Mouse (Mus musculus) left cerebral cortex, postnatal 4 days (tissue): ENCODE results near the gene Neb. TPM values are rescaled to one million over a fixed set of nuclear protein-coding genes. Genes with fewer than 3 reads are reported as not detected.
A peak's percentile ranks its signal among the peaks of the same experiment; 100 is the strongest.

Experiments used
- DNase-seq: peaks from one replicate; pipeline ENCODE4 v3.0.0-alpha.2; 2022
- intact Hi-C: fragments of 180-260 bp; cut with DNase I; formaldehyde crosslinking; loops from one replicate; pipeline ENCODE4 v1.15.1; 2025
- total RNA-seq, 2 experiments: library from RNA; stranded (reverse); gene quantifications; 2 replicates each; pipeline ENCODE4 v1.2.3; 2021

Neb gene
- total RNA-seq, 2 experiments from 2014 or later: 3.8 to 4.8 TPM

DNA sequence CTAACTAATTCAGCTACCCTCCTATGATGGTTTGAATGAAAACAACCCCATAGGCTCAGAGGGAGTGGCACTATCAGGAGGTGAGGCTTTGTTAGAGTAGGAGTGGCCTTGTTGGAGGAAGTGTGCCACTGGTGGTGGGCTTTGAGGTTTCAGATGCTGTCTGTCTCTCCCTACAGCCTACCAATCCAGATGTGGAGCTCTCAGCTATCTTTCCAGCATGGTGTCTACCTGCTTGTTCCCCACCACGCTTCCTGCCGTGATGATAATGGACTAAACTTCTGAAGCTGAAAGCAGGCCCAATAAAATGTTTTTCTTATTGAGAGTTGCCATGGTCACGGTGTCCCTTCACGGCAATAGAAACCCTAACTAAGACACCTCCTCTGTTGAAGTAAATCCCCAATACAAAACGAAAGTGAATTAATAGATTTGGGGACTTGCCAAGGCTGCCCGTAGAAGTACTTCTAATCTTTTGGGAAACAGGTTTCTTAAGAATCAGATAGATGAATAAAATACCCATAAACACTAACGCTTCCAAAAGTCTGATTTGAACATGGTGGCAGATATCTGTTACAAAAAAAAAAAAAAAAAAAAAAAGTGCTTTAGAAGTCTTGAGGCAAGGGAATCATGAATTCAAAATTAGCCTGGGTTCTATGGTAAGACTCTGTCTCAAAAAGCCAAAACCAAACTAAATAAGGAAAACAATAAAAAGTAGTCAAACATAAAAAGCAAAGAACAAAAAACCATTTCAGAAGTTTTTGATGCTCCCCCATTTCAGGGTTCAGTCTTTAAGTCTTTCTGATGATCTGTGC lies 63.1 kb downstream of the Neb start:
- intact Hi-C loops: no loop called here
- DNase-seq: no peak

DNA sequence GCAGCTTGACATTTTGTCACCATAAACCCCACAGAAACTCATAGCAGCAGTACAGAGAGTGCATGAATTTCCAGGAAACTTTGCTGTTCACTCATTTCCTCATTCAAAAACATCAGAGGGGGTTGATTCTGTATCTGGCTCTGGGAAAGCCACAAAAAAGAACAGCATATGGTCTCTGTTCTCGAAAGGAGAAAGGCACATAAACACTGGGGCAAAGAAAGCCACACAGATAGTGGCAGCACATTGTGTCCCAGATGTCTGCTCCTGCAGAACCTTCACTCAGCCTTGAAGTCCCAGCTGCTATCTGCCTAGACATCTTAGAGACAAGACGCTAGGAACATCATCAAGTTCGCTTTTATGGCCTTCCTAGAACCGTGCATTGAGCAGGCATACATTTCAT lies 67.5 kb downstream of the Neb start:
- DNase-seq: no peak
- intact Hi-C loops: no loop called here

DNA sequence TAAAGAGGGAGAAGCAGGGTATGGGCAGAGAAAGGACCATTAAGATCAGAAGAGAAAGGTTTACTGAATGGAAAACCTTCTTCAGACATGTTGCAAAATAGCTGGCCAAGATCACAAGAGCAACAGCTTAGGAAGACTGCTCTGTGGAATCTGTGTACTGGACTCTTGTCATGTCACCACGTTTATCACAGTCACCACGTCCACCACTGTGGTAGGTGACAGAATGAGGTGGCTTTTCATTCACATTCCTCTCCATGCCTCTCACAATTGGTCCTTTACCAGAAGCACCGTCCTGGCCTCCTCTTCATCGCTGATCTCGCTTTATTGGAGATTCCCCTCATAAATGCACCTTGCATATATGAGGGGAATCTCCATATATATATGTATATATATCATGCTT lies 71.6 kb downstream of the Neb start:
- no peak for DNase-seq
- intact Hi-C loops: no loop called here

DNA sequence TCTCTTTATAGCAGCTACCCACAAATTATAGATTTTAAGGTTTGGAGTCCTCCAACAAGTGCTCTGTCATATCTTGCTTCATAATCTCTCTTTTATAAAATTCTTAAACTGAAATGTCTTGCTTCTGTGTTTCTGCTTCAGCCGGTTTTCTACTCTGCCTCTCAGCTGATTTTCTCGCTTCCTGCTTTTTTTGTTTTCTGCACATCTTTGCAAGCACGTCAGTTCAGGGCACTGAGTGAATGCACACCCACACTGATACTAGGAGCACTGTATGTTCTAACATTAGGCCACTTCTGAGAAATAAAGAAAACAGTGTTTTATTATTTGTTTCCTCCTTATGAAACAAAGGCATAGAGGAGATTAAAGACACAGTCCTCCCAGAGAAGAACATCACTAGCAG lies 73.7 kb downstream of the Neb start:
- intact Hi-C loops: no loop called here
- no peak for DNase-seq

DNA sequence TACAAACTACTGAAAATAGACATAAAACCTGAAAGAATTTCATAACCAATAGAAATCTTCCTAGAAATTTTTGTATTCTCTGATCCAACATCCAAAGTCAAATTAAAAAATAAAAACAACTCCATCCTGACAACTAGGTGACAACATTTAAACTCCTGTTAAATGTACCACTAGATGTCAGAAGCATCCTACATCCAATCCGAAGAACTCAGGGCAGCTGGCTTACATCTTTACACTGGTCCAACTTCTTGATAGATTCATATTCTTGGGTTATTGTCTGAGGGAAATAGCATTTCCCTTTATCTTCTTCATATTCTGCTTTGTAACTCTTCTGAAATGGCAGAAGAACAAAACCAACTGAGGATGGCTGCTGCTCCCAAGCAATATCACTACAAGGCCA lies 74.9 kb downstream of the Neb start:
- intact Hi-C loops: no loop called here
- no peak for DNase-seq

DNA sequence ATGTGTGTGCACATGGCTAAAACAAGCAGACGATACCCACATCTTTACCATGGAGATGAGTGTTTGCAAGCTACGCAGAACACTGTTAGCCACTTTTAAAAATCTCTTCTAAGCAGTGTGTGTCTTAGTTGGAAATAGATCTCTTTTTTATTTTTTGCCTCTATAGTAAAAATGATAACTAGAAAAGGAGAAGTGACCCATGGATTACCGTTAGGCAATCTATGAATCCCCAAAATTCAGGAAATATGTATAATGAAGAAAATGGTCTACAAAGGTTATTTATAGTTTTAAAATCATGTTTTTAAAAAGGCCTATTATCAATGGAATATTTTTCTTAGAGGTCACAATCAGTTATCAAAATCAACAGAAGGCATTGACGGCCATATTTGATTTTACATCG lies 80.3 kb downstream of the Neb start:
- intact Hi-C loops: no loop called here
- no peak for DNase-seq

DNA sequence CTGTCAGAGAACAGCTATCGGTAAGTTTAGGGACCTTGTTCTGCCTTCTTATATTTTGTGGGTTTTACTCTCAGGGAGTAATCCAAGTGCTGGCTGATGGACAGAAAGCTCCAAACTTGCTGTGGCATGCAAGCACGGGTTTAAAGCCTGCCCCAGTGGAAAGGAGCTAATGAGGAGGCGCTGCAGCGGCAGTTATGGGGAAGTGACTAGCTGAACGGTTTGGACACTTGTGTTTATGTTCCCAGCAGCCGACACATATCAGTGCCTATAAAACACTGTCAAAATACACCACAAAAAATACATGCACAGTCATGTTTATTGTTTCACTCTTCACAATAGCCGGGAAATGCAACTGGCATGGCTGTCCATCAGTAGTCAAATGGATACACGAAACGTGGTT lies 81.5 kb downstream of the Neb start:
- no peak for DNase-seq
- intact Hi-C loops: no loop called here

DNA sequence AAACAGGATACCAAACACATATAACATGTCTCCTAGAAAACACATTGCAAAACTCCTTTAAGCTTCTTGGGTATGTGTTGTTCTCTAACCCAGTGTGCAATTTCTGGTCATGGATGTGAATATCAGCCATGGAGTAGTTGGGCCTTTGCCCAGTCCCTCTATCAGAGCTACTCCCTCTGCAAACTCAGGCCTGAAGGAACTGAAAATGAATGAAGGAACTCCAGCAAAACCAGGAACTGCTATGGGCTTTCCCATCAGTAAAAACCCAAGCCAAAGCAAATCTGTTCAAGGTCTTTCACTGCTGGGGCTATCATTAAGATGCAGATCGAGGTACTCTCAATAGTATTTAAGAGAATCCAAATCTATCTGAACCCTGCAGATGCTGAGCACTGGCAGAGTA lies 90.8 kb downstream of the Neb start:
- intact Hi-C loops: no loop called here
- DNase-seq: no peak

DNA sequence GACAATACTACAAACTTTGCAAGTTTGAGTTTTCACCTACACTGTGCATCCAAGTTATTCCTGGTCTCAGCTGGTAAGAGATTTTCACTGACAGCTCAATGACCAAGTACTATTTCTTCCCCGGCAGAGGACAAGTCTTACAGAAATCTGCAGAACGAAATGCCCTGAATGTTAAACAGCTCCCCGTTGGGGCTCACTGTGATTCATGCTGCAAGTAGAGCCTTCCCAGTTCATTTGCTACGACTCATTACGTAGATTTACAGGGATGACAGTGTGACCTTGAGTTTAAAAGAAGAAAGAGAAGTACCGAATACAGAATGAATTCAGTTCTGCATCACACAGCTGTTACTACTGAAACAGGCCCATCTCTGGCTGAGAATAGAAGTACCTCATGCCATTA lies 91.9 kb downstream of the Neb start:
- no peak for DNase-seq
- intact Hi-C loops: no loop called here

DNA sequence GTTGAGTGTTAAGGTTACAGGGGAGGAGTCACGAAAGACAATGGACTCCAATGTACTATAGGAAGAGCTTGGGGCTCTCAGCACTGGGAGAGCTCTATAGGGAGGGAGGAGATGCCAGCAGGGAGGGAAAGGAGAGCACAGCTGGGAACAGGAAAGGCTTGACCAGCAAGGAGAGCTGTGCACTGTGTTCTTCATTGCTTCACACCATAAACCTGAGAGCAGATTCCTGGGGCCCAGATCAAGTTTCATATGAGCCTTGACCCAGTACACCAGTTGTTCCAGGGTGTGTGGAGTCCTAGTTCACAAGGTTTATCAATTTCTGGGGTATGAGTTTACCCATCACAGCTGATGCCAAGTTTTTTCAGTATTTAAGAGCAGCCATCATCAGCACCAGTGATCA lies 106.1 kb downstream of the Neb start:
- intact Hi-C loops: no loop called here
- DNase-seq: no peak

DNA sequence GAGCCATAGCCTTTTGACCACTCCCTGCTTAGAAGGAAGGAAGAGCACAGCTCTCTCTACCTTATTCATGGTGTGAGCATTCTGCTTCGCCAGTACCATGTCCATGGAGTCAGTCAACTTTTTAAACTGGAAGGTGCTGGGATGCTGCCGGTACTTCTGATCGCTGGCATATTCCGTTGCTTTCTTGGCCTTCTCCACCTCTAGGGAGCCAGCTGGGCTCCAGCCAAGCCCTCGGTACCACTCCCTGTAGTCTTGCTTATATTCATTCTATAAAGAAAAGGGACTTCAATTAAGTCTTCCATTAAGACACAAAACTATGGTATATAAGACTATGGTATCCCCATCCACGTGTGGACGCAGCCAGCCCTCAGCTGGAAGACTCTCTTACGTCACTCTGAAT lies 107.4 kb downstream of the Neb start:
- no peak for DNase-seq
- intact Hi-C loops: no loop called here

DNA sequence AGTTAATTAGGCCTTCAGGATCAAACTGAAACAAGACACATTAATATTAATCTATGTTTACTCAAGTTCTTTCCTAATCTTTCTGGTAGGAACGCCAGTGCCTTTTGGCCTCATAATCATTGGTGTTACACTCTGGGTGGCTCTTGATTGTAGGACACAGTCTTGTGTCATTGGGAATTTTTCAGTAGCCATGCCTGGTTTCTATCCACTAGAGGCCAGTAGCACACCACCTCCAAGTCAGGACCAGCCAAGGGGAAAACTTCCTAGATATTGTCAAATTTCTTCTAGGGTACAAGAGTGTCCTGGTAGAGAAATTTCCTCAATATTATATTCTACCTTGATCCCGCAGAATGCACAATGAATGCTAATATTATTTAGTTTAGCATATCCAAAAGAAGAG lies 116.1 kb downstream of the Neb start:
- intact Hi-C loops: loop anchor here (5.0 to 10.0 kb wide), 2 partner anchors 153 to 330 kb away; no protein-coding TSS in a partner anchor
- peak; percentile 18 for DNase-seq

DNA sequence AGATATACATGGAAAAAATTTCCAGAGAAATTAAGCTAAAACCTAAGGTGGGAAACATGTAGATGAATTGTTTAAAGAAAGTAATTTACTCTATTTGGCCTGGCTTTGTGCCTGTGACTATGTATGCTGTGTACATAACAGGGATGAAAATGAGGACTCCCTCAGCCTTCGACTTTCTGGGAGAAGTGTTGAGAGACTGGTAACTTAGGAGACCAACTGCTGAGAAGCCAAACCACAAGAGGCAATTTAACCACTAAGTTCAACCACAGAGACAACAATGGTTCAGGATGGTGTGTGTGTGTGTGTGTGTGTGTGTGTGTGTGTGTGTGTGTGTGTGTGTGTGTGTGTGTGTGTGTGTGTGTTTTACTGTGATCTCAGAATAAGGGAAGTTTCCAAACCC lies 126.2 kb downstream of the Neb start:
- intact Hi-C loops: no loop called here
- DNase-seq: no peak

DNA sequence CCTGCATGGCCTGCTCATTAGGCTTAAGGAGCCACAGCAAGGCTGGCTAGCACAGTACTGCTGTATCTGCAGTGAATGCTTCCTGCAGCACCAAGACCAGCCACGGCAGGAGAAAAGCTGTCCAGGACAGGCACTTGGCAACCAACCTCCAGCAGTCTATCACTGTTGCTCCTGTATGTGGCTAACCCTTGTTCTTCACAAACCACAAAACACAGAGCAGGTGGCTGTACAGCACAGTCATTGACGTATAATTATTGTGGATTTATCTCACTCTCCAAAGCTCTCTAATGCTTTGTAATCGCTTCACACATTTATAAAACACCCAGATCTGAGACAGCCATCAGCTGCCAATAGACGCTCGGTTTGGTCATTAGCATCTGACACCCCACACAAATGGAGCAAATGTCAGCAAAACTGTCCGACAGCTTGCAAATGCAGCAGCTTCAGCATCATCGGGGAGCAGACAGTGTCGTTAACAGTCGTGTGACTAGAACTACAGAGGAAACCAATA lies 129.9 kb downstream of the Neb start:
- intact Hi-C loops: no loop called here
- no peak for DNase-seq

DNA sequence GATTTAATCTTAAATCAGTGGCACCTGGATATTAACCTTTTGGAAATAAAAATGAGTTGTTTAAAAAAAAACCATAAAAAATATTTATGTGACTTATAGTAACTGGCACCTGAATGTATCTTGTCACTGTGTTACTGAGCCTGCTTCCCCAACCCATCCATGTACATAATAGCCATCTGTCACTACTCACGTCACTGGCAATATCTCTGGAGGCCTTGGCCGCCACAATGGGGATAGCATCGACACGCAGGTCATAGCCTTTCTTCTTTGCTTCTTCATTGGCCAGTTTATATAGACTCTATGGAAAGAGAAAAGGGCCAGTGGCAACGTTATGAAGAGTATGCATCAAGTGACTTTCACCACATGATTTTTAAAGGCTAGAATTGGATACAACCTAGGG lies 133.2 kb downstream of the Neb start:
- no peak for DNase-seq

DNA sequence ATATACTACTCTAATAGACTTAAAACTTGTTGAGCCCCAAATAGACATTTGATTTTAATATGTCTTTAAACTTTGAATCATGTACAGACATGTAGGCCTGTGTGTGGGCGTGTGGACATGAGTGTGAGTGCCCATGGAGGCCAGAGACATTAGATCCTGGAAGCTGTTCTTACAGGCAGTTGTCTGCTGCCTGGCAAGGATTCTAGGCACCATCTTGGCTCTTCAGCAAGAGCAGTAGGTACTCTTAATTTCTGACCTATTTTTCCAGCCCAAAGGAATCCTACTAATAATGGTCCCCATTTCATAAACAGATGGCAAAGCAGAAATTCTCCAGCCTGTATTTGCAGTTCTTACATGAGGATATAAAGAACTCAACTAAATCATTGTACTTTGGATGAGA lies 135.6 kb downstream of the Neb start:
- DNase-seq: no peak
- intact Hi-C loops: no loop called here

More for the DNA sequence above, 133.2 kb downstream of the Neb start:
- intact Hi-C loops: no loop called here

DNA sequence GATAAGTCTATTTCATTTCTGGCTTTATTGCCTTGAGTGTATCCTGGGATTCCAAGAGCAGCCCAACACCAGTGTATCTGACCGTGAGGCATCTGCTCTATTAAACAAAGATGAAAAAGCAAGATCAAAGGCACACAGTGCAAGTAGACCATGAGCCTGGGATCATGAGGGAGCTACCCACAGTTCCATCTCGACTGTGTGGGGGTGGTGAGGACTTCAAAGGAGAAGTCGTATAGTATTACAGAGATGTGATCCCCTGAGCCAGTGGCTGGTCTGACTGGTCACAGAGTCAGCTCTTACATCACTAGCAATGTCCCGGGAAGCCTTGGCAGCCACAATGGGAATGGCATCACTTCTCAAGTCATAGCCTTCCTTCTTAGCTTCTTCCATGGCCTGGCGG lies 140.4 kb downstream of the Neb start:
- intact Hi-C loops: no loop called here
- no peak for DNase-seq

DNA sequence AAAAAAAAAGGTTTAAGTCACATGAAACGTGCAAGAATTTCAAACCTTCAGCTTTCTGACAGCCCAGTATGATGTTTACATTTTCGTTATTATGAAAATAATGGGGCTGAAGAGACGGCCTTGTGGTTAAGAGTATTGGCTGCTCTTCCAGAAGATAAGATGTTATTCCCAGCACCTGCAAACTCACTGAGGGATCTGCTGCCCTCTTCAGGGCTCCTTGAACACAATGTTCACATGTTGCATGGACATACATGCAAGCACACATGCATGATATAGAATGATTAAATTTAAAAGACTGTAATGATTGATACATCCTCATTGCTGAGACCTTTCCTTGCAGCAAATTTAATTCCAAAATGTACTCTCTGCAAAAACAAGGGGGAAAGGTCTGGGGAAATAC lies 150.7 kb downstream of the Neb start:
- intact Hi-C loops: no loop called here
- DNase-seq: no peak

DNA sequence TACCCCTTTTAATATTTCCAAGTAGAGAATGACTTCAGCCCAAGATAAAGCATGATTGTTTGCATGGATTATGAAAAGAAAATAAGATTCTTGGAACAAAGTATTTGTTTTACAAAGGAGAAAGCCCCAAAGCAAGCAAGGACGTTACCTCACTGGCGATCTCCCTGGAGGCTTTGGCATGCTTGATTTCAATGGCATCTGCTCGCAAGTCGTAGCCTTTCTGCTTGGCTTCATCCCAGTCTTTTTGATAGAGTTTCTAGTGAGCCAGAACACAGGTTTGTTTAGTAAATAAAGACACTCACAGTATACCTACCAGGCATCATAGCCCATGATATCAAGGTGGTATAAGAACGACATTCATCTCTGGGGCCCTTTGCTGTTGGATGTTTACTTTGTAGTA lies 153.9 kb downstream of the Neb start:
- DNase-seq: no peak
- intact Hi-C loops: no loop called here

DNA sequence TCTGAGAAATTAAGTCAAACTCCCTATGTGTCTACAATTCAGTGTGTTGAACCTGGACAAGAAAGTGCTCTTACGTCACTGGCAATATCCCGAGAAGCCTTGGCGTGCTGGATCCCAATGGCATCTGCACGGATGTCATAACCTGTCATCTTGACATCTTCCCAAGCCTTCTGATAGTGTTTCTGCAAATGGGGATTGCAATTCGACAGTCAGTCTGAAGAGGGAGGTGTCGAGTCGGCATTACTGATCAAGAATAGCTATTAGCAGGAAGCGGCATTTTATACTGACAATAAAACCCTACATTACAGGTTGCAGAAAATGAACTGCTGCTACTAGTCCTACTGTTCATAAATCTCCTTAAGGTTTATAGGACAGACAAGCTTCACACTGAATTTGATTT lies 158.2 kb downstream of the Neb start:
- peak; percentile 24 for DNase-seq
- intact Hi-C loops: no loop called here

DNA sequence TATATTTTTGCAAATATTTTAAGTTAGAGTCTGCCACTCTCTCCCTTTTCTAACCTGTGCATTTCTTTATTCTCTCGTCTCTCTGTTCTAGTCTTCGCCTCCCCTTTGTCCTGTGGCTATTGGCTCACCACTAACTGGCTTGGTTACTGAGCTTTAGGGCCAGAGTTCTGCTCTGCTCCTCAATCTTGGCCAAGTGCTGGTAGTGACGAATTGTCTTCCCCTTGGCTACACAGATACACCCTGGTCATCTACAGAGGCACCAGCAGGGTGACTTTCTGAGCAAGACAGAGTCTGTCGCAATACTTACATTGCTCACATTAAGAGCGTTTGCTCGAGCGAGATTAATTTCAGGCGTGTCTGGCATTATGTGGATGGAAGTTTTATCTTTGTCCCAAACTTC lies 162.3 kb downstream of the Neb start:
- no peak for DNase-seq
- intact Hi-C loops: no loop called here

DNA sequence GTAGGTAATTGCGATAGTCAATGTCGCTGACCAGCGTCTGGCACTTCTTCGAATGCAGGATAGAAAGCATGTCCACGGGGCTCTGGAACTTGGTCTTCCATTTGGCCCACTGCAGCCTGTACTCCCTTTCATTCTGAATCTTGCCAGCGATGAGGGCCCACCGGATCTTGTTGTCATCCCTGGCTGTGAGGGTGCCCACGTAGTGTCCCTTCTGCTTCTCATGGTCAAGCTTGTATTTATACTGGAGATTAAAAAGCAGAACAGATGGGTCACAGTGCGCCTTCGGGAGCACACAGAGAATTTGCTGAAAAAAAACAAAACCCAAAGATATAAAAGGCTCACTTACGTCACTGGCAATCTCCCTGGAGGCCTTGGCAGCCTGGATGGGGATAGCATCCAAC lies 165.7 kb downstream of the Neb start:
- peak; percentile 14 for DNase-seq
- intact Hi-C loops: no loop called here

DNA sequence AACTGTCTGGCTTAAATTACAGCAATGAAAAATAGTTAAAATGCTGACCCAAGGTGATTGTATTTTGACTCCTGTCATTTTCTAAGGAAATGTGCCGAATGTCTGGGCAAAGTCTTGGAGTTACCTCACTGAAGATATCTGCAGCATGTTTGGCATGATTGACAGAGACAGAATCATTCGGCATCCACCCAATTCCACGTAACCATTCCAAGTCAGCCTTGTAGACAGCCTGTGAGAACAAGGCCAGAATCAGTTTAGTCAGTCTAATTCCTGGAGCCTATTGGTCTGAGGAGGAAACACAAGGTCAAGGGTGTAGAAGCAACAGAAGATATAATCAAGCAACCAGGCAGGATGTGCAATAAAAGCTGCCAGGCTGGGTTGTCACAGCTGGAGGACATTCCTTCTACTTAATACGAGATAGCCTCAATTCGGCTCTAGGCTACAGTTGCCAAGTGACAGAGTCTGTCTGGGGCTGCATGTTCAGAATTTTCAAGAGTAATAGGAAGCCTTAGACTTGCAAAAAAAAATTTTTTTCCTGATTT lies 166.8 kb downstream of the Neb start:
- intact Hi-C loops: no loop called here
- peak; percentile 29 for DNase-seq
